Mouse (Mus musculus): Measurements from ENCODE around the gene Scamp4.
"Not testable (repeated sequence)": the region's sequence is repeated elsewhere in the genome, so short reads cannot be mapped to it uniquely, and the experiment has no call there.

Gene Scamp4

GRCm38 (mm10) chr10:80611024-80611423 lies 8.4 kb downstream of the Scamp4 start:
- no peak for DNase-seq

GRCm38 (mm10) chr10:80611905-80612304 lies 9.2 kb downstream of the Scamp4 start:
- no peak for DNase-seq

DNA sequence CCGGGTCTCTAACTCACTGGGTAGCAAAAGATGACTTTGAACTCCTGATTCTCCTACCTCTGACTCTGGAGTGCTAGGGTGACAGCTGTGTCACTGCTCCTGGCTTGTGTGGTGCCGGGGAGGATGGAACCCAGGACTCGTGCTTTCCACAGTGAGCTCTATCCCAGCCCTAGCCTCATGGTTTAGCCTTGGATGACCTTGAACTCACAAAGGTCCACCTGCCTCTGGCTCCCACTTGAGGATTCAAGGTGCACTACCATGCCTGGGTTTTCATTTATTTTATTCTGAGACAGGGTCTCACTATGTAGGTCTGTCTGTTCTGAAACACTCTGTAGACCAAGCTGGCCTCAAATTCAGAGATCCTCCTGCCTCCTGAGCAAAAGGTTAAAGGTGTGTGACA lies 11.1 kb downstream of the Scamp4 start:
- DNase-seq, result no peak

DNA sequence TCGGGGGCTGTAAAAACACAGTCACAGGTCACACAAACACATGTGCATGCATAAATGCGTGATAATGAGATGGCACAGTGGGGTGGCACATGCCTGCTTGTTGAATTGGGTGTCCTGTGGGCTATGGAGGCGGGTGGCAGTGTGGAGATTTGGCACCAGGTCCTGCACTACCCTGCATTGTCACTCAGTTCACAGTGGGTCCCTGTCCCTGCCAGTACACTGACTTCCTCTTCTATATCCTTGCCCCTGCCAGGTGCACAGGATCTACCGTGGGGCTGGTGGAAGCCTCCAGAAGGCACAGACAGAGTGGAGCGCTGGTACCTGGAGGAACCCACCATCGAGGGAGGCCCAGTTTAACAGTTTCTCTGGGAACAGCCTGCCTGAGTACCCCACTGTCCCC lies 11.7 kb downstream of the Scamp4 start:
- no peak for DNase-seq

- DNase-seq, result no peak
These were observed 15.5 kb downstream of the Scamp4 start for GRCm38 (mm10) chr10:80618181-80618580.

DNA sequence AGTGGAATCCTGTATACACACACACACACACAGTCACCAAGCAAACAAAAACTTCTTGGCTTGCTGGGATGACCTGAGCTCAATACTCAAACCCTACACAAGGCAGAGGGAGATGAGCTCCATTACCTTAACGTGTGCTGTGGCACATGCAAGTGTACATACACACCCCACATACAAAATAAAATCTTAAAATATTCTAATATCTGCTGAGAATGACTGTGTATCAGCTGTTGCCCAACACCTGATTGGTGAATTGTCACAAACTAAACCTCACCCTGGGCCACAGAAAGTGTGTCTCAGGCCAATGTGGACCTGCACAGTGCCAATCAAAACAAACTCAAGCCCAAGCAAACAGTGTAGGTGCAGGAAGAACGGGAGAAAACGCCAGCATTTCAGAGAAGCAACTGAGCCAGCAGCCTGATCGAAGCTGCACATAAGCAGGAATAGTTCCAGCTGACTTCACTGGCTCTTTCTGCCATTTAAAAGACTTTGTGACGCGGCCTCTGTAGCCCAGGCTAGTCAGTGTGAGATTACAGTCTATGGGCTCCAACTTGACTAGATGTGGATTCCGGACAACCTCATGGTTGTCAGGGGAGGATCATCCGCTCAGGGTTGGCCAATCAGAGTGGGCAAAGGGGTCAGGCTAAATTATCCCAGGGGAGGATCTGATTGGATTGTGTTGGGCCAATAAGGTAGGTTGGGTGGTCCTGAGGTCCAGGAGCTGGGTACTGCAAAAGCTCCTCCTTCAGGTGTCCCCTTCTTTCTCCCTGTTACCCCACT lies 17.0 kb downstream of the Scamp4 start:
- DNase-seq, result no peak

DNA sequence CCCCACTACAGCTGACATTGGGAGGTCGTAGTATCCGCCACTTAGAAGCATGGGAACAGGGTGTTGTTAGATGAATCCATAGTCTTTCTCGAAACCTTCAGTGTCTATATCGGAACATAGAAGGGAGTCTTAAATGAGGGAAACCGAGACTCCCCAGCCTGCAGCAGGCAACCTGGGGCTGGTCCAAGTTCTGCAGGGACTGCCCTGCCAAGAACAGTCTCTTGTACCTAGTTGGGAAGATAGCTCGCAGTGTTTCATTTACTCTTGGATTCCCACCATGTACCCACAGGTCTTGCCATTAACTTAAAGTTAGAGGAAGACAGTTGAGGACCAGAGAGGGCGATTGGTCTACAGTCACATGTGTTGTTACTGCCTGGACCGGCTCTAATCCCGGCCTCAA lies 17.7 kb downstream of the Scamp4 start:
- DNase-seq, result no peak

GRCm38 (mm10) chr10:80620796-80621689 lies 18.4 kb downstream of the Scamp4 start:
- no peak for DNase-seq

GRCm38 (mm10) chr10:80621690-80621939 lies 18.9 kb downstream of the Scamp4 start:
- no peak for DNase-seq

DNA sequence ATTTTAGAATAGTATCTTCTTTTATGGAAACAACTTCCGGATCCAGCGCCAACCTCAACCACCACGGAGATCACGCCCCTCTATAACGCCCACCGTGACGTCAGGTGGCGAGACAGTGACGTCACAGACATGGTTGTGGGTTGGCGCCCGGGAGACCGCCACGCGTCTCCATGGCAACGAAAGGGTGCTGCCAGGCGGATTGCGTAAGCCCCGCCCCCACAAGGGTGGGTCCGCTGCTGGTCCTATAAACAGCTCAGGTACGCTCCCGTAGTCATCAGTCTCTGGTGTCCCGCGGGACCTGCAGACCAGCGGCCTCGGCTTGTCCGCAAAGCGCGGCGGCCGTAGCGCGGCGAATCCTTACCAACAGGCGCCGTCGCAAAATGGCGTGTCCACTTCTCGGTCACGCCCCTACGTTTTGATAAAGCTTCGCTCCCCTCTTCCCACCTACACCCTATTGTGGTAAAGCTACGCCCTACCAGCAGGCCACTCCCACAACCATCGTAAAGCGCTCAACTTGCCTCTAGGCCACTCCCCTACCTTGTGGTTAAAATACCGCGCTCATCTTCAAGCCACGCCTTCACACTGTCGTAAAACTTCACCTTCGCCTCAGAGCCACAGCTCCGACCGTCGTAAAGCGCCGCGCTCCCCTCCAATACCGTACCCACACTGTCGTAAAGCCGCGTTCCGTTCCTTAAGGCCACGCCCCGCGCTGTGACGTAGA lies 19.4 kb downstream of the Scamp4 start:
- peak; percentile 99 for DNase-seq

DNA sequence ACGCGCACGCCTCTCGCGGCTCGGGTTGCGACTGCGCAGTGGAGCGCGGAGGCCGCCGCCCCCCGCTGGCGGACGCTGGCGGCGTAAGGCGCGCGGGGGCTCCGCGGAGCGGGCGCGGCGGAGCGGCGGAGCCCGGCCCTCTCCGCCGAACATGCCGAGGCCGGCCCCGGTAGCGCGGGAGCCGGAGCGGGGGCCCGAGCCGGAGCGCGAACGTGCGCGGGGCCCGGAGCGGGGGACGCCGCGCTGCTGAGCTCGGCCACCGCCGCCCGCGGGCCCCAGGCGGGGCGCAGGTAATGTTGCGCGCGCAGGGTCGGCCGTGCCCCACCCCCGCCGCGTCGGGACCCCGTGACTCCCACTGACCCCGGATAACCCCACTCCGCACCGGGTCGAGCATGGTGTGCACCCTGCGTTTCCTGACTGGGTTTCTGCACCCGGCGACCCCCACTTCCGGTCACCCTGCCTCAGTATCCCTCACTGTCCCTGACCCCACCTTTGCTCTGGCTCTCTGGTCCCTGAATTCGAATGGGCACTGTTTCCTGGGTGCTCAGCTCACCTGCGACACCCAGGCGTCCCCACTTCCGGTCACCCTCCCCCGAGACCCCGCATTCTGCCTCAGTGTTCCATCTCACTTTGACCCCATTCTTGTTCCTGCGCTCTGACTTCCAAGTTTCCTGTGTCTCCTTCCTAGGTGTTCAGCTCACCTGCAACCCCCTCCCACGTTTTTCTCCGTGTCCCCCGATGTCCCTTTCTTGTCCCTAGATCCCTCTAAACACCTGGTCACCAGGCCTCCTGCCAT lies 20.2 kb downstream of the Scamp4 start, which contains the start of gene Csnk1g2:
Gene Csnk1g2 (plus strand): TSS at position 178 of the 796 bp plus-strand sequence.
- no peak for DNase-seq

DNA sequence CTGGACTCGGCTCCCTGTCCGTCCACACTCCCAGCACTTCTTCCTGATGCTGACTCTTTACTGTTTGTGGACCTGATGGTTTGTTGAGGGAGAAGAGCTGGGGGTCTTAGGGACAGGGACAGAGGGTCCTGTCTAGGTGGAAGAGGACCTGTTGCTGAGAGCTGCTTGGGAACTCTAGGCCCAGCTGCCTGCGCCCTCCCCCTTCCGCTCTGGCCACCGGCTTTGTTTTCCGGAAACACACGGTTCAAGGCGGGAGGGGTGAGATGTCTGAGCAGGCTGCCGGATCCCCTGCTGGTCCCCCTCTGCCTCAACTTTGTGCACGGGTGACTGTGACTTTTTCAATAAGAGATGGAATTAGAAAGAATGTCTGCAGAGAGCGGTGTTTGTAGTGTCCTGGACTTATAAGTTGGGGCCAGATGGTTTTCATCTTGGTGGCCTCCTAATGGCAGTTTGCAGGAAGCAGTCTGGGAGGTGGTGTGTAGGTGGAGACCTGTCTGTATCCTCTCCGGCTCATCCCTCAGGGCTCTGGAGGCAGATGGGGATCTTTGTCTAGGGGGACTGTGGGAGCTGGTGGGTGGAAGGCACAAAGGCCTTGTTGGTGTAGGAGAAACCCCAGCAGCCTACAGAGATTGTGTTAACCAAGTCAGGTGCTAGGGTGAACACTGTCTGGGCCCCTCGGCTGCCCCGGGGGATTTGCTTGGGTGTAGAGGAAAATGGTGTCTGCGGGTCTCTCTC lies 21.0 kb downstream of the Scamp4 start:
- DNase-seq, result peak; percentile 51

DNA sequence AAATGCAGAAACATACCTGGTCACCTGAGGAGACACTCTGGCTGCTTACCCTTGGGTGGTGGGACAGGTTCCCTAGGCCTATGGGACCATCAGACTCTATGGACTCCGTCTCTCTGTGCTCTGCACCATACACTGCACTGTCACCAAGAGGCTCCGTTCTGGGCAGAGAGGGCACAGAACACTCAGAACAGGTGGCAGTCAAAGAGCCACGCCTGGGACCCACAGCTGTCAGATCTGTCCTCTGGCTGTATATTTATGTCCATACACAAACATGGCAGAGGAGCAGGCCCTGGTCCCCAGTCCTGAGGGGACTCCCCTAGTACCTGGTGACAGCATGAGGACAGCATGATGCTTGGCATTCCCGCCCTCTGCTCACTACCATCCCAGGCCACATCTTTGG lies 23.1 kb downstream of the Scamp4 start:
- no peak for DNase-seq

- DNase-seq, result no peak
These were observed 25.0 kb downstream of the Scamp4 start for GRCm38 (mm10) chr10:80627685-80628084.

- DNase-seq, result no peak
These were observed 26.3 kb downstream of the Scamp4 start for GRCm38 (mm10) chr10:80628925-80629324.

GRCm38 (mm10) chr10:80635345-80635744 lies 32.7 kb downstream of the Scamp4 start:
- DNase-seq, result no peak

DNA sequence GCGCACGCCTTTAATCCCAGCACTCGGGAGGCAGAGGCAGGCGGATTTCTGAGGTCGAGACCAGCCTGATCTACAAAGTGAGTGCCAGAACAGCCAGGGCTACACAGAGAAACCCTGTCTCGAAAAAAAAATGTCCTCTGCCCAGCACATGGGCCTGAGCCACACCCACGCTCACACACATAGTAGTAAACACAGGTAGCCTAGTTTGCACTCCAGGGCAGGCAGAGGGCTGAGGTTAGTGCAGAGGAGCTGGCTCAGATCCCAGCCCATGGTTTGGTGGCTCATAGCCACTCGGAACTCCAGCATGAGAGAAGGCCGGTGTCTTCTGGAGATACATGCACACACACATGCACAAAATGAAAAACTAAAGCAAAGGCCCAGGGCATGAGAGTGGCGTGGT lies 44.3 kb downstream of the Scamp4 start:
- no peak for DNase-seq

GRCm38 (mm10) chr10:80649910-80650309 lies 47.2 kb downstream of the Scamp4 start:
- not testable (repeated sequence) for DNase-seq

DNA sequence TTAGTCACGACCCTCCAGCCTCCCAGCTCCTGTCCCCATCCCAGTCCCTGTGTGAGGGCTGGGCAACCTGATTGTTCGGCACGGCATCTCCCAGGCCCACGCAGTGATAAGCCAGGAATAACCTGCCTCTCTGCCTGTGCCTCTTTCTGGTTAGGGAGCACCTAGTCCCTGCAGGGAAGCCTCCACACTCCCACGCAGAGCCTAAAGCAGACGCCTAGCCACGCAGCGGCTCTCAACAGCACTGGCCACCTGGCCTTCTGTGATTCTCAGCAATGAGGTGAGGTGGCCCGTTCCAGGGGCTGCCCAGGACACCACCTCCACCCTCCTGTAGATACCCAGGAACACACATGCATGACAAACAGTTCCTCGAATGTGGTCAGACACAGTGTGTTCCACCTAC lies 47.7 kb downstream of the Scamp4 start:
- peak; percentile 72 for DNase-seq

- no peak for DNase-seq
These were observed 50.6 kb downstream of the Scamp4 start for GRCm38 (mm10) chr10:80653156-80653720.

DNA sequence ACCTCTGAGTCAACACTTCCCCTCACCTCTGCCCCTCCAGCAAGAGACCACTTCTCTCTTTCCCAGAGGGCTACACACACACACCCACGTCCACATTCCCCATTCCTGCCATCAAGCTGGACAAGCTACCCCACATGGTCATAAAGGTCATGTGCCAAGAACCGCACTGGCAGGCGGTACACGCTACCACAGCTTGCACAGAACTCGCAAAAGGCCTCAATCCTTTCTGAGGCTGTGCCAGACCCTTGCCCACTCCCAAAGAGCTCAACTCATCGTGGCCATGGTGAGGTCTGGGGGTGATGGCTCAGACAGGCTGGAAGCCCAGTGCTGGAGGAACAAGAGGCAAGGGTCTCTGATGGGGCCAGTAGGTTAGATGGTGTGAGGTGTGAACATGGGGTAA lies 52.2 kb downstream of the Scamp4 start:
- DNase-seq, result no peak

All from right cerebral cortex, adult 18-20 months (tissue).